Comparison of ENCODE assay signal across 13 mouse cellular contexts in the genomic region with DNA sequence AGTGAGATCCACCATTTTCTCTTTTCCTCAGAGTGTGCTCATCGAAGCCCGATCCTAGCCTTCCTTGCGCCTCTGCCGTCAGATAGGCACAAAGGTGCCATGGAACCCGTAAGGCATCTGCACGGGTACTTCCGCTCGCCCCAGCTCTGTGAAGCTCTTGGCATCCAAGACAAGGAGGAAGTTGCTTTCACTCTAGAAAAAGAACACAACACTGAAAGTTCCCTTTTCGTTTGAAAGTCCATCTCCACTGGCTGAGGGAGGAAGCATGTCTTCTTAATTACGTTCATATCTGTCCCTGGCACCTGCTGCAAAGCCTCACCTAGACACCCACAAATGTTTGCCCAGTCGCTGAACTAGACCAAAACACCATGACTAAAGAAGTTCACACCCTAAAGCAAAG. TPM values are rescaled to one million over a fixed set of nuclear protein-coding genes. Genes with fewer than 3 reads are reported as not detected.
DNase-seq lines count a peak whose midpoint lies in the region; ATAC-seq and TF ChIP-seq lines count a peak whose summit lies in the region.
"Had no signal": no experiment of that assay in that cellular context is flagged by ENCODE, and none has a peak within 500 bp of the region (broad histone marks: within the 10 kb centered on the region; RNA-seq: fewer than 3 reads in every experiment).

No protein-coding gene starts in this region.

- peak overlapping the region; percentile 40 for H3K27ac ChIP-seq in kidney, adult 2 months (ENCODE audit: insufficient read depth, low read depth, low read length)
- peak overlapping the region; percentile 75 for H3K27ac ChIP-seq in stomach, postnatal 0 days (replicated peaks)
- H3K27ac ChIP-seq in forebrain, embryonic 13.5 days = no peak overlapping the region
- H3K27ac ChIP-seq: embryonic facial prominence, embryonic 13.5 days; heart, adult 2 months; lung, embryonic 15.5 days had no signal

- H3K4me2 ChIP-seq in stomach, postnatal 0 days (replicated peaks; ENCODE audit: low read depth) = 0 out of 2 replicates have a peak overlapping the region, but pooled peaks have one; percentile 1
- H3K4me2 ChIP-seq in forebrain, embryonic 13.5 days = no peak overlapping the region
- H3K4me2 ChIP-seq: embryonic facial prominence, embryonic 13.5 days; lung, embryonic 15.5 days had no signal

- H3K9ac ChIP-seq in stomach, postnatal 0 days (ENCODE audit: low read length) = 0 out of 2 replicates have a peak overlapping the region, but pooled peaks have one; percentile 8
- H3K9ac ChIP-seq in forebrain, embryonic 13.5 days = no peak overlapping the region
- H3K9ac ChIP-seq: embryonic facial prominence, embryonic 13.5 days; lung, embryonic 15.5 days had no signal

- no peak for TF ChIP-seq POLR2A in kidney, adult 2 months (IDR thresholded peaks at IDR 0.05; ENCODE audit: low read depth, low read length)

- H3K4me3 ChIP-seq in kidney, adult 2 months (ENCODE audit: insufficient read depth, low read depth, low read length) = no peak overlapping the region
- no peak overlapping the region for H3K4me3 ChIP-seq in stomach, postnatal 0 days (ENCODE audit: low read depth, low read length)
- H3K4me3 ChIP-seq in forebrain, embryonic 13.5 days = no peak overlapping the region
- H3K4me3 ChIP-seq: embryonic facial prominence, embryonic 13.5 days; heart, adult 2 months; lung, embryonic 15.5 days had no signal

- H3K27me3 ChIP-seq in kidney, adult 2 months (replicated peaks; ENCODE audit: control insufficient read depth, insufficient read depth, low read length) = no peaks in the 10 kb centered on the region
- H3K27me3 ChIP-seq in stomach, postnatal 0 days (ENCODE audit: control insufficient read depth, insufficient read depth, low read length) = no peaks in the 10 kb centered on the region
- H3K27me3 ChIP-seq in forebrain, embryonic 13.5 days = no peaks in the 10 kb centered on the region
- H3K27me3 ChIP-seq: CH12.LX; embryonic facial prominence, embryonic 13.5 days; lung, embryonic 15.5 days had no signal

- no peak for TF ChIP-seq EP300 in stomach, postnatal 0 days (optimal IDR thresholded peaks at IDR 0.05)

- TF ChIP-seq CTCF in kidney, adult 2 months (conservative IDR thresholded peaks at IDR 0.05; ENCODE audit: insufficient read depth, insufficient read length, low read depth, low read length) = no peak
- TF ChIP-seq CTCF in stomach, postnatal 0 days (IDR thresholded peaks at IDR 0.05; ENCODE audit: low read depth) = no peak

- peak; percentile 76 for ATAC-seq in erythroblast, adult 5-6 weeks (replicated peaks; ENCODE audit: low FRiP score, poor library complexity, severe bottlenecking)
- ATAC-seq in megakaryocyte, adult 5-6 weeks (ENCODE audit: poor library complexity, severe bottlenecking) = peak; percentile 66
- peak; percentile 47 for ATAC-seq in stomach, postnatal 0 days (ENCODE audit: low FRiP score, low TSS enrichment)
- ATAC-seq in forebrain, embryonic 13.5 days = no peak

- WGBS in kidney, adult 2 months = 56% methylated on average over 11 of the region's 11 CpGs
- WGBS in stomach, postnatal 0 days = 65% methylated on average over 11 of the region's 11 CpGs
- 85% methylated on average over 11 of the region's 11 CpGs for WGBS in forebrain, embryonic 13.5 days

- H3K4me1 ChIP-seq in kidney, adult 2 months (ENCODE audit: control insufficient read depth, insufficient read depth, low read length) = no peaks in the 10 kb centered on the region
- H3K4me1 ChIP-seq in stomach, postnatal 0 days (replicated peaks; ENCODE audit: control insufficient read depth, insufficient read depth) = no peaks in the 10 kb centered on the region
- 0 out of 2 replicates have a peak, but pooled peaks cover 3% of the 10 kb centered on the region for H3K4me1 ChIP-seq in forebrain, embryonic 13.5 days
- H3K4me1 ChIP-seq: lung, embryonic 15.5 days had no signal

- no peaks in the 10 kb centered on the region for H3K9me3 ChIP-seq in stomach, postnatal 0 days (ENCODE audit: control insufficient read depth, low read length)
- H3K9me3 ChIP-seq in forebrain, embryonic 13.5 days (replicated peaks) = no peaks in the 10 kb centered on the region
- H3K9me3 ChIP-seq: embryonic facial prominence, embryonic 13.5 days; lung, embryonic 15.5 days had no signal

- no peaks in the 10 kb centered on the region for H3K36me3 ChIP-seq in kidney, adult 2 months (ENCODE audit: control insufficient read depth, insufficient read depth, low read length)
- H3K36me3 ChIP-seq in stomach, postnatal 0 days (ENCODE audit: control insufficient read depth, insufficient read depth, low read length) = no peaks in the 10 kb centered on the region
- H3K36me3 ChIP-seq in forebrain, embryonic 13.5 days (ENCODE audit: poor library complexity, severe bottlenecking) = no peaks in the 10 kb centered on the region
- H3K36me3 ChIP-seq: embryonic facial prominence, embryonic 13.5 days; lung, embryonic 15.5 days had no signal

- DNase-seq in kidney, adult 2 months = peak; percentile 49
- no peak for DNase-seq in kidney, postnatal 14 days
- peak; percentile 39 for DNase-seq in stomach, postnatal 0 days (ENCODE audit: low spot score)
- DNase-seq in cerebellum, adult 9-11 months = no peak
- no peak for DNase-seq in cerebellum, postnatal 25 days
- DNase-seq: adrenal gland, postnatal 36 days had no signal

RNA-seq across cellular contexts. Expression of gene Pts, which starts 4.8 kb away (rescaled TPM):
- 50.2 and 58.6 TPM in 2 replicates for polyA plus RNA-seq in kidney, adult 2 months (2012; rRNA removed)
- 16.3 and 20.5 TPM in 2 replicates for total RNA-seq in erythroblast, adult 5-6 weeks (2015; ENCODE audit: low replicate concordance)
- total RNA-seq in erythroblast, adult 5-6 weeks (2017; ENCODE audit: low replicate concordance) = 15.8 and 19.4 TPM in 2 replicates
- 97.1 and 106 TPM in 2 replicates for total RNA-seq in megakaryocyte, adult 5-6 weeks (2015)
- 61.2 and 67.4 TPM in 2 replicates for total RNA-seq in megakaryocyte, adult 5-6 weeks (2017)
- polyA plus RNA-seq in stomach, postnatal 0 days (2015; fragmentation: Nextera tagmentation; extraction: Ambion mirVana) = 83.8 and 87.0 TPM in 2 replicates
- polyA plus RNA-seq in forebrain, embryonic 13.5 days (2015; fragmentation: Nextera tagmentation; extraction: Ambion mirVana) = 97.0 and 102 TPM in 2 replicates

RNA-seq across cellular contexts. Expression of gene Il18, which starts 21.3 kb away (rescaled TPM):
- 1.4 and 2.2 TPM in 2 replicates for polyA plus RNA-seq in kidney, adult 2 months (2012; rRNA removed)
- 21.5 TPM in 1 of 2 replicates, not detected in the other for total RNA-seq in erythroblast, adult 5-6 weeks (2015; ENCODE audit: low replicate concordance)
- total RNA-seq in erythroblast, adult 5-6 weeks (2017; ENCODE audit: low replicate concordance) = 2.4 and 3.7 TPM in 2 replicates
- 9.9 and 20.1 TPM in 2 replicates for total RNA-seq in megakaryocyte, adult 5-6 weeks (2015)
- total RNA-seq in megakaryocyte, adult 5-6 weeks (2017) = 10.2 and 14.5 TPM in 2 replicates
- 290 and 317 TPM in 2 replicates for polyA plus RNA-seq in stomach, postnatal 0 days (2015; fragmentation: Nextera tagmentation; extraction: Ambion mirVana)
- 16.4 and 17.3 TPM in 2 replicates for polyA plus RNA-seq in forebrain, embryonic 13.5 days (2015; fragmentation: Nextera tagmentation; extraction: Ambion mirVana)

RNA-seq across cellular contexts. Expression of gene Bco2, which starts 21.7 kb away (rescaled TPM):
- polyA plus RNA-seq in kidney, adult 2 months (2012; rRNA removed) = 4.6 and 5.3 TPM in 2 replicates
- total RNA-seq in erythroblast, adult 5-6 weeks (2015; ENCODE audit: low replicate concordance) = 0.84 and 1.7 TPM in 2 replicates
- total RNA-seq in erythroblast, adult 5-6 weeks (2017; ENCODE audit: low replicate concordance) = 0.17 and 2.0 TPM in 2 replicates
- total RNA-seq in megakaryocyte, adult 5-6 weeks (2015) = 0.39 and 0.49 TPM in 2 replicates
- total RNA-seq in megakaryocyte, adult 5-6 weeks (2017) = 0.85 and 1.6 TPM in 2 replicates
- polyA plus RNA-seq in stomach, postnatal 0 days (2015; fragmentation: Nextera tagmentation; extraction: Ambion mirVana) = 4.7 and 5.3 TPM in 2 replicates
- polyA plus RNA-seq in forebrain, embryonic 13.5 days (2015; fragmentation: Nextera tagmentation; extraction: Ambion mirVana) = 0.20 and 0.37 TPM in 2 replicates

RNA-seq across cellular contexts. Expression of gene Tex12, which starts 27.8 kb away (rescaled TPM):
- not detected in 2 replicates for polyA plus RNA-seq in kidney, adult 2 months (2012; rRNA removed)
- not detected in 2 replicates for total RNA-seq in erythroblast, adult 5-6 weeks (2015; ENCODE audit: low replicate concordance)
- total RNA-seq in erythroblast, adult 5-6 weeks (2017; ENCODE audit: low replicate concordance) = not detected in 2 replicates
- not detected in 2 replicates for total RNA-seq in megakaryocyte, adult 5-6 weeks (2015)
- not detected in 2 replicates for total RNA-seq in megakaryocyte, adult 5-6 weeks (2017)
- polyA plus RNA-seq in stomach, postnatal 0 days (2015; fragmentation: Nextera tagmentation; extraction: Ambion mirVana) = not detected in 2 replicates
- polyA plus RNA-seq in forebrain, embryonic 13.5 days (2015; fragmentation: Nextera tagmentation; extraction: Ambion mirVana) = 0.18 TPM in 1 of 2 replicates, not detected in the other
- total RNA-seq: adrenal gland, postnatal 36 days; CH12.LX; heart, adult 2 months had no signal
- polyA plus RNA-seq: embryonic facial prominence, embryonic 13.5 days; heart, adult 2 months; lung, embryonic 15.5 days had no signal

RNA-seq across cellular contexts. Expression of gene Plet1, which starts 39.0 kb away (rescaled TPM):
- 82.6 and 86.0 TPM in 2 replicates for polyA plus RNA-seq in kidney, adult 2 months (2012; rRNA removed)
- not detected in 2 replicates for total RNA-seq in erythroblast, adult 5-6 weeks (2015; ENCODE audit: low replicate concordance)
- total RNA-seq in erythroblast, adult 5-6 weeks (2017; ENCODE audit: low replicate concordance) = not detected in 2 replicates
- total RNA-seq in megakaryocyte, adult 5-6 weeks (2015) = not detected in 2 replicates
- not detected in 2 replicates for total RNA-seq in megakaryocyte, adult 5-6 weeks (2017)
- 76.4 and 79.7 TPM in 2 replicates for polyA plus RNA-seq in stomach, postnatal 0 days (2015; fragmentation: Nextera tagmentation; extraction: Ambion mirVana)
- 0.24 TPM in 1 of 2 replicates, not detected in the other for polyA plus RNA-seq in forebrain, embryonic 13.5 days (2015; fragmentation: Nextera tagmentation; extraction: Ambion mirVana)
- total RNA-seq: adrenal gland, postnatal 36 days had no signal

Comparison
In these comparisons a context has a peak if more than half of its experiments do, and no peak if none do; other contexts are left out.
1. DNase-seq: peak in kidney, adult 2 months (single experiment) and stomach, postnatal 0 days (single experiment); none in kidney, postnatal 14 days (single experiment), cerebellum, adult 9-11 months (single experiment) and cerebellum, postnatal 25 days (0 of 2).
2. RNA of gene Il18, which starts 21.3 kb away (polyA plus RNA-seq): 290 to 317 TPM in stomach, postnatal 0 days; 16.4 to 17.3 TPM in forebrain, embryonic 13.5 days and 1.4 to 2.2 TPM in kidney, adult 2 months; every median in the first group is over 10 times any median in the second.